Mouse (Mus musculus): ENCODE data around the gene Ccdc181. TPM values are rescaled to one million over a fixed set of nuclear protein-coding genes. Genes with fewer than 3 reads are reported as not detected.
A peak's percentile ranks its signal among the peaks of the same experiment; 100 is the strongest.
"Not testable (repeated sequence)": the region's sequence is repeated elsewhere in the genome, so short reads cannot be mapped to it uniquely, and the experiment has no call there.

Ccdc181 gene
- 12.6 and 20.9 TPM in 2 replicates for total RNA-seq (2014; rRNA removed)
- 27.2 and 29.0 TPM in 2 replicates for polyA plus RNA-seq (2015; fragmentation: Nextera tagmentation; extraction: Ambion mirVana)

DNA sequence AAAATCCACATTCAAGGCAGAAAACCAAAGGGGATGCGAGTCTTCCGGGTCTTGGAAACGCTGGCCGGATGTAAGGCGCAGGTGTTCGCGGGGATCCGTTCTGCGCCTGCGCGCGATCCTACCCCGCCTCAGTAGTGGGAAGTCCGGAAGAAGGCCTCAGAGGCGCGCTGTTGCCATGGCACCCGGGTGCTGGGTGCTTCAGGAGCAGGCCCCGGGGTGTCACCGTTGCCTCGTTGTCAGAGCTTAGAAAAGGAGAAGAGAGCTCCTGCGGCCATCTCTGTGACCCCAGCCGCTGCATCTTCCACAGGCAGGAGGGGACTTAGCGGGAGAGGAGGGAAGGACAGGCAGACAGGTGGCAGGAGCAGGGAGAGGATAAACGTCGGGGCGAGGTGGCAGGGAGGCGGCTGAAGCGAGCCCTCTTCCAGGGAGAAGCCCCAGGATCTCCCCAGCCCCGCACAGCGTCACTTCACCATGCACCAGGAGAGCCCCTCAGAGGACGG lies at the start of gene Ccdc181:
Gene Ccdc181, plus strand, starts transcription at position 131 of the 500 bp plus-strand sequence.
- H3K4me2 ChIP-seq (ENCODE audit: low read depth, low read length, poor library complexity, severe bottlenecking) = peak within 1 kb of the TSS; percentile 61
- 0 out of 2 replicates have a peak, but pooled peaks cover 3% of the 10 kb centered on the region for H3K27me3 ChIP-seq (ENCODE audit: insufficient read depth, low read length)
- DNase-seq (ENCODE audit: low spot score) = peak; percentile 97
- peak; percentile 100 for ATAC-seq (ENCODE audit: low FRiP score)
- no peaks in the 10 kb centered on the region for H3K4me1 ChIP-seq (ENCODE audit: insufficient read depth, low read length)
- no peaks in the 10 kb centered on the region for H3K9me3 ChIP-seq (ENCODE audit: low read length)
- 1% methylated on average over 31 of the region's 31 CpGs for WGBS
- peak within 1 kb of the TSS; percentile 88 for H3K27ac ChIP-seq (ENCODE audit: low read depth, low read length)
- no peak; the same call in 1 of the 2 replicates for TF ChIP-seq CTCF (IDR thresholded peaks at IDR 0.05)
- H3K9ac ChIP-seq (replicated peaks; ENCODE audit: low read length, poor library complexity, severe bottlenecking) = peak within 1 kb of the TSS; percentile 71
- H3K4me3 ChIP-seq (ENCODE audit: low read depth, low read length) = peak within 1 kb of the TSS; percentile 68
- peaks cover 1% of the 10 kb centered on the region; the same call in 1 of the 2 replicates for H3K36me3 ChIP-seq (ENCODE audit: insufficient read depth, low read length)

DNA sequence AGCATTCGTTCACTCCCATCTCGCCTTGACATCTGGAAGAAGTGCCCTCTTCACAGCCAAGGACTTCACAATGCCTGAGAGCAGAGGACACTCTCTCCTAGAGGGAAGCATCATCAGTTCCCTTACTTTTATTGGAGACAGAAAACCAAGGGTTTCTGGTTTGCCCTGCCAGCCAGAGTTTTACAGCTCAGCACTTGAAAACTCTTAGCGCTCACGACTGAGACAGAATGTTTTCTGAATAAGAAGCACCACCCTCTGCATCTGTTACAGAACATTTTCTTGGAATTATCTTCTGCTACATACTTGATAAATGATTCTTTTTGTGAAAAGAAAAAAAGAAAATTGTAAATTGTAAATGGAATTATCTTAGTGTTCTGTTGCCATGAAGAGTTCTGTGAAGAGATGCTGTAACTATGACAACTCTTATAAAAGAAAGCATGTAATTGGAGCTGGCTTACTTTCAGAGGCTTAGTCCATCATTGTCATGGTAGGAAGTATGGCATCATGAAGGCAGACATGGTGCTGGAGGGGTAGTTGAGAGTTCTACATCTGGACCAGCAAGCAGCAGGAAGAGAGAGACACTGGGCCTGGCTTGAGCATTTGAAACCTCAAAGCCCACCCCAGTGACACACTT lies 43.3 kb upstream of the Ccdc181 start:
- ATAC-seq (ENCODE audit: low FRiP score); H3K9ac ChIP-seq (replicated peaks; ENCODE audit: low read length, poor library complexity, severe bottlenecking); H3K4me3 ChIP-seq (ENCODE audit: low read depth, low read length); H3K9me3 ChIP-seq (ENCODE audit: low read length); H3K4me1 ChIP-seq (ENCODE audit: insufficient read depth, low read length); H3K4me2 ChIP-seq (ENCODE audit: low read depth, low read length, poor library complexity, severe bottlenecking); H3K27me3 ChIP-seq (ENCODE audit: insufficient read depth, low read length); H3K27ac ChIP-seq (ENCODE audit: low read depth, low read length); DNase-seq (ENCODE audit: low spot score); H3K36me3 ChIP-seq (ENCODE audit: insufficient read depth, low read length): not testable (repeated sequence)
- 58% methylated on average over 2 of the region's 4 CpGs for WGBS

DNA sequence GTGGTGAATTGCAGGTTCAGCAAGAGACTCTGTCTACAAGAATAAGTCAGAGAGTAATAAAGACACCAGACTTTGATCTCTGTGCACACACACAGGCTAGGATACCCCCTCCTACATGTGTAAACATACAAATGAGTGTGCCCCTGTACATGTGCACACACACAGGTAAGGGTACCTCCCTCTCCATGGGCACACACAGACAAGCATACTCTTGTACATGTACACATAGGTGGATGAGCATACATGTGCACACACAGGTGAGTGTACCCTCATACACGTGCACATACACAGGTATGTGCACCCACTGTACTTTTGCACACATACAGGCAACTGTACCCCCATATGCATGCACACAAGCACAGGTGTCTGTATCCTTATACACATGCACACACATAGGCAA lies 41.9 kb upstream of the Ccdc181 start:
- WGBS = 77% methylated on average over 1 of the region's 1 CpGs
- no peak for TF ChIP-seq CTCF (IDR thresholded peaks at IDR 0.05)
- H3K9me3 ChIP-seq (ENCODE audit: low read length) = no peaks in the 10 kb centered on the region
- no peaks in the 10 kb centered on the region for H3K27me3 ChIP-seq (ENCODE audit: insufficient read depth, low read length)
- no peak overlapping the region for H3K4me2 ChIP-seq (ENCODE audit: low read depth, low read length, poor library complexity, severe bottlenecking)
- no peak overlapping the region for H3K4me3 ChIP-seq (ENCODE audit: low read depth, low read length)
- no peaks in the 10 kb centered on the region for H3K4me1 ChIP-seq (ENCODE audit: insufficient read depth, low read length)
- ATAC-seq (ENCODE audit: low FRiP score) (no peak), DNase-seq (ENCODE audit: low spot score) (no peak)
- H3K36me3 ChIP-seq (ENCODE audit: insufficient read depth, low read length) = no peaks in the 10 kb centered on the region
- H3K27ac ChIP-seq (ENCODE audit: low read depth, low read length) = no peak overlapping the region
- no peak overlapping the region for H3K9ac ChIP-seq (replicated peaks; ENCODE audit: low read length, poor library complexity, severe bottlenecking)

DNA sequence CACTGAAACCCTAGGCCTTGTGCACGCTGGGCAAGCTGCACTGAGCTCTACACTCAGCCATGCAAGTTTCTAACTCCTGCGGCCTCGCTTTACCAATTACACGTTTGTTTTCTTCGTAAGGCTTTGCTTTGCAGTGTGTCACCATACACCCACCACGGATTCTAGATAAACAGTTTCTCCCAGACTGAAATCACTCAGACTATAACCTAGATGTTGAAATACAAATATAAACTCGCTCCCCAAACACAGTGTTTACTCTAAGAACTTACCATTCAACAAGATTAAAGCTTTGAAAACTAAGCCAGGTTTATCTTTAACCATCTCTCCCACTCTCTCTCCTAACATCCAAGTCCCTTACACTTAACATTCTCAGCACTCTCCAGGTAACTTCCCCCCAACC lies 40.3 kb upstream of the Ccdc181 start:
- Histone ChIP-seq H3K36me3 (ENCODE audit: insufficient read depth, low read length) (no peaks in the 10 kb centered on the region), H3K4me3 (ENCODE audit: low read depth, low read length) (no peak overlapping the region), H3K4me1 (ENCODE audit: insufficient read depth, low read length) (no peaks in the 10 kb centered on the region), H3K4me2 (ENCODE audit: low read depth, low read length, poor library complexity, severe bottlenecking) (no peak overlapping the region), H3K9me3 (ENCODE audit: low read length) (no peaks in the 10 kb centered on the region), H3K27me3 (ENCODE audit: insufficient read depth, low read length) (no peaks in the 10 kb centered on the region), H3K27ac (ENCODE audit: low read depth, low read length) (no peak overlapping the region), H3K9ac (replicated peaks; ENCODE audit: low read length, poor library complexity, severe bottlenecking) (no peak overlapping the region)
- 68% methylated on average over 7 of the region's 7 CpGs for WGBS
- ATAC-seq (ENCODE audit: low FRiP score) (no peak), DNase-seq (ENCODE audit: low spot score) (no peak)
- no peak for TF ChIP-seq CTCF (IDR thresholded peaks at IDR 0.05)

DNA sequence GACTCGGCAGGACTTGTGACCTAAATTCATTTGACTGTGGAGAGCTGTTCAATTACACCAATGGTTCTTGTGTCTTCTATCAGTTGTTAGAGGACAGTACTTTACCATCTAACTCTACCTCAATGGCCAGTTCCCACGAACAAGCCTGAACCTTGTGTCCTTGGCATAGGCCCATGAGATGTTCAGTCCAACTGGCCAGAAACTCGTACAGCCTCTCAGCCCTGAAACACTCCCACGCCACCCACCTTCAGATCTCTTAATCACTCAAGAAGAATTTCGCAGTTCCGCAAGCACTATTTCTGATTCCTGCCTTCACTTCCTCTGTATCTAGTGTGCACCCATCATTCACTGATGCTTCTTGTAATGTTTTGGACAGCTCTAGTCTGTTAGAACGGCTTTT lies 39.3 kb upstream of the Ccdc181 start:
- no peak overlapping the region for H3K27ac ChIP-seq (ENCODE audit: low read depth, low read length)
- no peak overlapping the region for H3K9ac ChIP-seq (replicated peaks; ENCODE audit: low read length, poor library complexity, severe bottlenecking)
- H3K4me1 ChIP-seq (ENCODE audit: insufficient read depth, low read length) = no peaks in the 10 kb centered on the region
- DNase-seq (ENCODE audit: low spot score) = peak; percentile 14
- no peaks in the 10 kb centered on the region for H3K36me3 ChIP-seq (ENCODE audit: insufficient read depth, low read length)
- 42% methylated on average over 7 of the region's 7 CpGs for WGBS
- H3K9me3 ChIP-seq (ENCODE audit: low read length) = no peaks in the 10 kb centered on the region
- no peak overlapping the region for H3K4me3 ChIP-seq (ENCODE audit: low read depth, low read length)
- H3K27me3 ChIP-seq (ENCODE audit: insufficient read depth, low read length) = no peaks in the 10 kb centered on the region
- TF ChIP-seq CTCF (IDR thresholded peaks at IDR 0.05) = no peak
- no peak for ATAC-seq (ENCODE audit: low FRiP score)
- H3K4me2 ChIP-seq (ENCODE audit: low read depth, low read length, poor library complexity, severe bottlenecking) = no peak overlapping the region

DNA sequence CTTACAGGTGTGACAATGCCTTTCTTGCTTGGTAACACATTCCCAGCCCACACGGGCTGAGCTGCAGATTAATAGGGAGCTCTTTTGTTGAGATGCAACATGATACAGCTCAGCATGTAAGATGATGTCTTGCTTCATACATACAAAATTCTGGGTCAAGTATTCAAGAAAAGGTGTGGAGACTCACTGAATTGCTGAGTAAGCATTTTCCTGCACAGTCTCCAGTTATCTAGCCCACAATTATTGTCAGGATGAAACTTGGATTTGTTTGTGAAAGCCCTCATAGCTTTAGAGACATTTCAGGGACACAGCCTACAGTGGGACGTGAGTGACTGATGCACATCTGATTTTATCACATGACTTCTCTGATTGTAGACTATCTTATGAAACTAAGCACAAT lies 33.9 kb upstream of the Ccdc181 start:
- Histone ChIP-seq H3K4me2 (ENCODE audit: low read depth, low read length, poor library complexity, severe bottlenecking) (no peak overlapping the region), H3K9ac (replicated peaks; ENCODE audit: low read length, poor library complexity, severe bottlenecking) (no peak overlapping the region), H3K27me3 (ENCODE audit: insufficient read depth, low read length) (no peaks in the 10 kb centered on the region), H3K4me3 (ENCODE audit: low read depth, low read length) (no peak overlapping the region), H3K9me3 (ENCODE audit: low read length) (no peaks in the 10 kb centered on the region), H3K27ac (ENCODE audit: low read depth, low read length) (no peak overlapping the region), H3K4me1 (ENCODE audit: insufficient read depth, low read length) (no peaks in the 10 kb centered on the region), H3K36me3 (ENCODE audit: insufficient read depth, low read length) (no peaks in the 10 kb centered on the region)
- TF ChIP-seq CTCF (IDR thresholded peaks at IDR 0.05) = no peak
- 84% methylated on average over 2 of the region's 2 CpGs for WGBS
- ATAC-seq (ENCODE audit: low FRiP score) = no peak
- DNase-seq (ENCODE audit: low spot score) = no peak
